Mouse (Mus musculus): ENCODE measurements at regions not wholly inside any gene's neighbourhood (a gene's known extent, or its start where the extent isn't known, plus 50 kb on each side); places are given as distances from the start of the nearest gene placed in this dataset.
"Not testable (repeated sequence)": the region's sequence is repeated elsewhere in the genome, so short reads cannot be mapped to it uniquely, and the experiment has no call there.

DNA sequence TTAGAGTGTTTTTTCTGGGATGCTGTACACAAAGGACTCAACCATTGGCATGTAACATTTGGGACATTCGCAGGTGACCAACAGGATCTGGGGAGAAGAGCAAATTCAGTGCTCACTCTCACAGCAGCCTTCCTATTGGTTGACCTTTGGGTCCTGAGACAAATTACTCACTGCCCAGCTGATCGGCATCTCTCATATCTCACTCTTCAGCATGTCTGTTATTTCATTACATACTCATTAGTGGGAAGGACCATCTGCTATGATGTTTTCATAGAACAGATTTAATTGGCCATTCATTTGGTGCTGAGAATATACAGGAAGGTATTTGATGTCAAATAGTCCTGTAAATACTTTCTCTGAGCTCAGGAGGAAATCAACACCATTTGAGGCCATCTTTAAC, 170.5 kb upstream of the Pmfbp1 start:
- no peak overlapping the region for H3K4me3 ChIP-seq
- ATAC-seq (ENCODE audit: borderline replicate concordance, extremely low read depth, low FRiP score, low TSS enrichment): no peak
- H3K27me3 ChIP-seq: no peaks in the 10 kb centered on the region
- 84% methylated on average over 2 of the region's 2 CpGs for WGBS
- H3K27ac ChIP-seq: no peak overlapping the region
- no peak overlapping the region for H3K4me2 ChIP-seq
- no peak overlapping the region for H3K9ac ChIP-seq
- H3K9me3 ChIP-seq: no peaks in the 10 kb centered on the region
- H3K36me3 ChIP-seq: no peaks in the 10 kb centered on the region
- no peaks in the 10 kb centered on the region for H3K4me1 ChIP-seq

DNA sequence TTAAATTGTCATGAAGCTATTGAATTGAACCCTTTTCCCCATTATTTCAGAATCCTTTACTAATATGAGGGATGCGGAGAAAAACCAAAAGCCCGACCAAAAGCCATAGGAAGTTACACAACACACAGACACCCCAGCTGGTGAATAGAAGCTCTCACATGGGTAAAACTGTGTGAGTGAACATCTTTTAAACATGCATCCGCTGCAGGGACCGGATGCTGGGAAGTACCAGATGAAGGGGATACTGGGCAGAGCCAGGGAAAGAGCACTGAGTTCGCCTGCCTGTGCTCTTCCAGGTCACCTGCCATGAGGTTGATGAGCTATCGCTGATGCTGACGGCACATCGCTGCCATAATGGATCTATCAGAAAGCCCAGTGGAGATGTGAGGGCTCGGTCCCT, 169.6 kb upstream of the Pmfbp1 start:
- ATAC-seq (ENCODE audit: borderline replicate concordance, extremely low read depth, low FRiP score, low TSS enrichment): no peak
- Histone ChIP-seq H3K27me3 (no peaks in the 10 kb centered on the region), H3K27ac (no peak overlapping the region), H3K9ac (no peak overlapping the region), H3K4me1 (no peaks in the 10 kb centered on the region), H3K4me3 (no peak overlapping the region), H3K9me3 (no peaks in the 10 kb centered on the region), H3K36me3 (no peaks in the 10 kb centered on the region), H3K4me2 (no peak overlapping the region)
- 86% methylated on average over 9 of the region's 9 CpGs for WGBS

DNA sequence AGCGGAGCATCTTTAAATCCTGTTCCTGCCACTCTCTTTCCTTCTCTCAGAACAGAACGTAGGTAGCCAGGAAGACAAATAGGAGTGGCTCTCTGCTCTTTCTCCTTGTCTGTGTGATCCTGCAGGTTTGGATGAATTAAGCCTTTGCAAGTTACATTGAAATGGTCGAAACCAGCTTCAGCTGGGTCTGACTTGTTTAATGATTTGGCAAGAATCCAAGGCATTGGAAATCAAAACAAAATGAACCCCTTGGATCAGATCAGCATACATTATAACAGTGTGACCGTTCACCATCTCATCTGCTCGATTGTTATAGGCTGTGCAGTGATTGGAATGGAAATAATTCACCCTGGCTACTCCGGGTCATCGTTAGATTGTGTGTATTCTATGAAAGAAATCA, 157.6 kb upstream of the Pmfbp1 start:
- no peak for ATAC-seq (ENCODE audit: borderline replicate concordance, extremely low read depth, low FRiP score, low TSS enrichment)
- Histone ChIP-seq H3K27me3 (no peaks in the 10 kb centered on the region; the same call in 1 of the 2 replicates), H3K4me3 (no peak overlapping the region), H3K9ac (no peak overlapping the region), H3K4me2 (no peak overlapping the region), H3K36me3 (no peaks in the 10 kb centered on the region), H3K9me3 (no peaks in the 10 kb centered on the region), H3K4me1 (no peaks in the 10 kb centered on the region), H3K27ac (no peak overlapping the region)
- WGBS: 36% methylated on average over 7 of the region's 7 CpGs

DNA sequence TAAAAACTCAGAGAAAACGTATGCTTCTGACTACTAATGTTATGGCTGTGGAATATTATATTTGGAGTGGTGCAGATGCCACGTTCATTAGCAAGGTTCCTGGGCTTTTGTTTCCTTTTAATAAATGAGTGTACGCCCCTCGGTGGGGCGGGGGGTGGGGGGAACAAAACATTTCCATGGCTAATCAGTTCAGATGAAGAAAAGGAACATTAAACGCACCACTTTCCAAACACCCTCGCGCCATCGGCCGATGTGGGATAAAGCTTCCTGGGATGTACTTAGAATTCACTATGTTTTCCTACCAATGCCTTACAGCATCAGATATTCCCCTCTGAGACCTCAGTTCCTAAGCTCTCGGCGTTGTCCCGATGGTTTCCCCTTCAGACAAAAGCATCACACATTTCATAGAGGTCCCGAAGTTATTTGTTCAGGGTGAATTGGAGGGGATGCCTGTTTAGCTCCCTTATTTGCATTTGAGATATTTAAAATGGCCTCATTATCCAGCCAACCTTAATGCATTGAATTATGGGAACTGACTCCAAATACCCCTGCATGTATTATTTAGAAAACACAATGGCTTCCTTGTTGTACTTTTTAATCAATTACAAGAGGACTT, 155.5 kb upstream of the Pmfbp1 start:
- 86% methylated on average over 14 of the region's 14 CpGs for WGBS
- no peaks in the 10 kb centered on the region; the same call in 1 of the 2 replicates for H3K27me3 ChIP-seq
- no peak overlapping the region for H3K4me3 ChIP-seq
- H3K9me3 ChIP-seq: no peaks in the 10 kb centered on the region
- H3K27ac ChIP-seq: no peak overlapping the region
- no peak overlapping the region for H3K9ac ChIP-seq
- no peaks in the 10 kb centered on the region for H3K36me3 ChIP-seq
- no peak for ATAC-seq (ENCODE audit: borderline replicate concordance, extremely low read depth, low FRiP score, low TSS enrichment)
- H3K4me1 ChIP-seq: no peaks in the 10 kb centered on the region
- no peak overlapping the region for H3K4me2 ChIP-seq

DNA sequence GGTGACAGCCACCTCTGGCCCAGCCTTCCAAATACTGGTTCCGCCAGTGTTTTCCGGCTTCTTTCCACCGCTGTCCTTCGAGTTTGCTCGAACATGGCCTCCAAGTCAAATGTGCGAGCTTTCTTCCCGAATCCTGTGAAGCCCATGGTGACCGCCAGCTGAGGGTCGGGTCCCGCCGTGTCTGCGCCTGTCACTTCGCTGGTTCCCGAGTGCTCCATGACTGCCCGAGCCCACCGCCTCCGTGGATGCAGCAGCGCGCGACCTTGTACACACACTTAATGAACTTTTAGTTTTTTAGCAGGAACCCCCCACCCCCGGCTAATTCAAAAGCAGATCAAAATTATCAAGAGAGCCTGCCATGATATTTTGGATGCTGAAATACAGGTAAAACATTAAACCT, 153.2 kb upstream of the Pmfbp1 start:
- not testable (repeated sequence) for ATAC-seq (ENCODE audit: borderline replicate concordance, extremely low read depth, low FRiP score, low TSS enrichment); H3K27me3 ChIP-seq; H3K4me1 ChIP-seq; H3K4me3 ChIP-seq; H3K9me3 ChIP-seq; H3K9ac ChIP-seq; H3K36me3 ChIP-seq; H3K4me2 ChIP-seq; H3K27ac ChIP-seq
- WGBS: 90% methylated on average over 21 of the region's 21 CpGs

DNA sequence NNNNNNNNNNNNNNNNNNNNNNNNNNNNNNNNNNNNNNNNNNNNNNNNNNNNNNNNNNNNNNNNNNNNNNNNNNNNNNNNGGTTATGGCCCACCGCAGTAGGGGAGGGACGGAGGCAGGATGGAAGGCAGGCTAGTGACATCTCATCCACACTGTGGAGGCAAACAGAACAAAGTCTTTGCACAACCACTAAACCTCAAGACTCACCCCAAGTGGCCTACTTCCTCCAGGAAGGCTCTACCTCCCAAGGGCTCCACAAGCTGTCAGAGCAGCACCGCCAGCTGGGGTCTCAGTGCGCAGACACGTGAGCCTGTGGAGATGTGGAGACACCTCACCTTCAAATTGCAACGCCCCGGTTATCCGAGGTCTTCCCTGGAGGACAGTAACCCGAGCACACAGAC, 138.7 kb upstream of the Pmfbp1 start:
- Histone ChIP-seq H3K4me3 (no peak overlapping the region), H3K27me3 (peaks cover 6% of the 10 kb centered on the region; the same call in 1 of the 2 replicates), H3K9ac (no peak overlapping the region), H3K4me1 (peaks cover 7% of the 10 kb centered on the region; the same call in 1 of the 2 replicates), H3K9me3 (no peaks in the 10 kb centered on the region), H3K27ac (no peak overlapping the region), H3K4me2 (no peak overlapping the region), H3K36me3 (no peaks in the 10 kb centered on the region)
- WGBS: 79% methylated on average over 9 of the region's 9 CpGs
- no peak for ATAC-seq (ENCODE audit: borderline replicate concordance, extremely low read depth, low FRiP score, low TSS enrichment)

DNA sequence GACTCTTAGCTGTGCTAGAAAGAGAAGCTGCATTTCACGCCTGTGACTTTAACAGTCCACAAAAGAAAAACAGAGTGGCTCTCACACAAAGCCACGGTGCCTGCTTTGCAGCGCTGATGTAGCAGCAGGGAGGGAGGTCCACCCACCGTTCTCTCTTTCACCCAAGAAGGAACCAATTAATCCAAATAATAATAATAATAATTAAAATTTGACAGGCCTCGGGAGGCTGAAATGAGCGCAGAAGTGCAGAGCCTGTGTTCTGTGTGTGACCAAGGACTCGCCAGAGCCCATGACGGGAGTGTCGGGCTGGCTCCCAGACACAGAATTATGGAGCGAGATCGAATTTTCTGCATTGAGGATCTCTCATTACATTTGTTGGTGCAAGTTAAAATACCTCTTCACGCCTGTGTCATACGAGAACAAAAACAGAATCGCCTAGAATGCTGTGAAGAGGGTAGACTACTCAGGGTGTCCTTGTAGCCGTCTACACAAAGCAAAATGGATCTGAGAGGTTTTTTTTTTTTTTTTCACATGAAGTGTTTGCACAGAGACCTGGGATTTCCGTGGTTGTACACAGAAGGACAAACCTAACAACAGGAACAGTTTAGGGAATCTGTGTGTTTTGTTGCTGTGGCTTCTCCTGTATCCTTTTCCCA, 134.3 kb upstream of the Pmfbp1 start:
- no peaks in the 10 kb centered on the region for H3K36me3 ChIP-seq
- peak overlapping the region; percentile 63 for H3K4me2 ChIP-seq
- no peaks in the 10 kb centered on the region for H3K9me3 ChIP-seq
- ATAC-seq (ENCODE audit: borderline replicate concordance, extremely low read depth, low FRiP score, low TSS enrichment): no peak
- no peak overlapping the region for H3K27ac ChIP-seq
- peaks cover 12% of the 10 kb centered on the region; the same call in 1 of the 2 replicates for H3K27me3 ChIP-seq
- peaks cover 6% of the 10 kb centered on the region; the same call in 1 of the 2 replicates for H3K4me1 ChIP-seq
- 13% methylated on average over 16 of the region's 16 CpGs for WGBS
- no peak overlapping the region for H3K9ac ChIP-seq
- H3K4me3 ChIP-seq: peak overlapping the region; percentile 30

DNA sequence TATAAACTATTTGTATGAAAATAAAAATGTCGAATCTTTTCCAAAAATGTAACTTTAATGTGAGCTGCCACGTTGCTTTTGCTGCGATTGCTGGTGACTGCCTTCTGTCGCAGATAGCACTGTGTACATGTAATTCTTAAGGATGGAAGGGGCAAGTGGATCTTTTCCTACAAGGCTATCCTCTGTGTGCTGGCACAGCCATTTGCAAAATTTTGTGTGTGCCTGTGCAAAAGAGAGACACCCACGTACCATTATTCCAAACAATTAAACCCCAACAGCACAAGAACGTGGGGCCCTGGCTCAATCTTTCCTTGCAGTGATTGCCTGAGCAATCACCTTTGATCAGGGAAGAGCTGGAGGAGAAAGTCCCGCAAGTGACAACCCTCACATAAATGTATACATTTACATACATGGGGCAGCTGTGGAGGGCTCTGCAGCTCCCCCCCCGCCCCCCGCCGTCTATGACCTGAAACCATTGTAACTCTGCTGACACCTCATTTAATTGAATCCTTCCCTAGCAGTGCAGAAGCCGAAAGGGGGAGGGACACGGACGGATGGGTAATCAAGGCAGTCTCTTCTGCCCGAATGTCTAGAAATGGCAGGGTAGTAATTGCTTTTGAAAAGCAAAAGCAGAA, 133.6 kb upstream of the Pmfbp1 start:
- no peak overlapping the region for H3K9ac ChIP-seq

DNA sequence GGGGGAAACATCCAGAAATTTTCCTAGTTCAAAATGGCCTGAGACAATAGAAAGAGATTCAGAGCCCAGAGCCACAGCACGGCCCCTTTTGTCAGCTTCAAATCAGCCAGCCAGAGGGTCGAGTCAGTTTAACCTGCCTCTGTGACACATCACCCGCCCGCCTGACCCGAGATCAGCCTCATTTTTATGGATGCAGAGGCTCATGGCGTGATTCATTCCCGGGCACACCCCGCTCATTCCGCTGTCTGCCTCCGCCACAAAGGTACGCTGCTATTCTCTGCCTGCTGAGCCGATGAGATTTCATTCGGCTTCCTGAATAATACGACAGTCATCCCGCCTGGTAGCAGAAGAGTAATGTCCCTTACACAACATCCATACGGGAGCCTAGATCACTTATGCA, 132.9 kb upstream of the Pmfbp1 start:
- Histone ChIP-seq H3K4me1 (peaks cover 6% of the 10 kb centered on the region; the same call in 1 of the 2 replicates), H3K27me3 (peaks cover 12% of the 10 kb centered on the region; the same call in 1 of the 2 replicates), H3K4me3 (peak overlapping the region; percentile 30), H3K9ac (0 out of 2 replicates have a peak overlapping the region, but pooled peaks have one; percentile 11), H3K36me3 (no peaks in the 10 kb centered on the region), H3K4me2 (peak overlapping the region; percentile 63), H3K9me3 (no peaks in the 10 kb centered on the region), H3K27ac (no peak overlapping the region)
- ATAC-seq (ENCODE audit: borderline replicate concordance, extremely low read depth, low FRiP score, low TSS enrichment): no peak
- WGBS: 18% methylated on average over 16 of the region's 16 CpGs

More for the DNA sequence above, 133.6 kb upstream of the Pmfbp1 start:
- Histone ChIP-seq H3K9me3 (no peaks in the 10 kb centered on the region), H3K4me1 (peaks cover 6% of the 10 kb centered on the region; the same call in 1 of the 2 replicates), H3K36me3 (no peaks in the 10 kb centered on the region), H3K27ac (no peak overlapping the region), H3K4me3 (peak overlapping the region; percentile 30), H3K4me2 (peak overlapping the region; percentile 63), H3K27me3 (peaks cover 12% of the 10 kb centered on the region; the same call in 1 of the 2 replicates)
- no peak for ATAC-seq (ENCODE audit: borderline replicate concordance, extremely low read depth, low FRiP score, low TSS enrichment)
- WGBS: 13% methylated on average over 14 of the region's 14 CpGs

DNA sequence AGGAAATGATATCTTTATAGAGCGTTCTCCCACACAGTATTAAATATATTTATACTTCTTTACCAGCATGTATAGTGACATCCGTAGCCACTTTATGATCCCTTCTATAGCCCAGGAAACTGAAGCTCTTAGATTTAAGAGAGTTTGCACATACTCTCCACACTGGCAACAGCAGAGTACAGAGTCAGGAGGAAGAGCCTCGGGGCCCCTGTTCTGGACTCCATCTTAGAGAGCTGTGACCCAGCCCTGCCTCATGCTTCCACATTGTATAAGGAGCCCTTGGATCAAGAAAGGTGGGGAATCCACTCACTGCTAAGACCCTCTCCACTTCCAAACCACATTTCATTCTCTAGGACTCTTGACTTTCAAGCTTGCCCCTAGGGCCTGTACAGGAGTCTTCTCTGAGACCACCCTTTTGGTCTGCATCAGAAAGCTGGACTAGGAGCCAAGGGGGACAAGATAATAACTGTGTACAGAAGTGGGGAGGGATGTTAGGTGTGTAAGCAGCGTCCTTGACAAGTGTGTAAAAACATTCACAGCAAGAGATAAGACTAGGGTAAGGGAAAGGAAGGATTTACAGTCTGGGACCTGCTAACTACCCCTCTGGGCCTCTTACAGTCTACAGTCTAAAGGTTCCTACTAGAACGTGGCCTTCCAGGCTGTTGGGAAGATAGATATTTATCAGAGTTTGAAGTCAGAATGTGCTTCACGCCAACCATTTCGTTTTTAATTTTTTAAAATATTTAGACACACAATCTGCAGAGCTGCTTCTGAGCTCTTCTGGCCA, 132.1 kb upstream of the Pmfbp1 start:
- H3K36me3 ChIP-seq: no peaks in the 10 kb centered on the region
- no peak overlapping the region for H3K9ac ChIP-seq
- H3K27ac ChIP-seq: no peak overlapping the region
- H3K27me3 ChIP-seq: peaks cover 12% of the 10 kb centered on the region; the same call in 1 of the 2 replicates
- H3K9me3 ChIP-seq: no peaks in the 10 kb centered on the region
- H3K4me1 ChIP-seq: peaks cover 6% of the 10 kb centered on the region; the same call in 1 of the 2 replicates
- ATAC-seq (ENCODE audit: borderline replicate concordance, extremely low read depth, low FRiP score, low TSS enrichment): no peak
- no peak overlapping the region for H3K4me2 ChIP-seq
- 55% methylated on average over 7 of the region's 7 CpGs for WGBS
- no peak overlapping the region for H3K4me3 ChIP-seq

DNA sequence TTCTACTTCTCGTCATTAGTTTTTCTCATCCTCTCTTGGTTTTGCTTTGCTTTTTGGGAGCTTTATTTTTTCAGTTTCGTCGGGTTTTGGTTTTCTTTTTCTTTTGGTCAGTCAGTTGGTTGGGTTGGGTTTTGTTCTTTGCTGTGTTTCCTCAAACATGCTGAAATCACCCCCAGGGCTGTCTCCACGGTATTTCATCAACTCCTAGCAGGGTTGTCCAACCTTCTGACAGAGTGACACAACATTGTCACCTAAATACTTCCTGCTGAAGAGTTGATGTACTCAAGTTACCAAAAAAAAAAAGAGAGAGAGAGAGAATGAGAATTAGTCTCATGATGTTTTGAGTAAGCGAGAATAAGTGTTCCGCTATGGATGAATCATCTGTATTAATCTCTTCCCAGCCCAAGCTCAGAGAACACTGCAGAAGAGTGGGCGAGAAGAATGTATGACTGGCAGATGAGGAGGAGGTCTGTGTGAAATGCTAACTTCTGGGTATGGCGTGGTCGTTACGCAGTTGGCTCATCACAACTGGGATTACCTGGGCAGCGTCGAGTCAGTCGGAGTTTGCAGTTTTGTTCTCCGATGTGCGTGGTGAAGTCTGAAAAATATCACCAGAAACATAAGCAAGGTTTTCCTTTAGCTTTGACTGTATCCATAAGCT, 130.5 kb upstream of the Pmfbp1 start:
- Histone ChIP-seq H3K27ac (no peak overlapping the region), H3K27me3 (peaks cover 12% of the 10 kb centered on the region; the same call in 1 of the 2 replicates), H3K4me2 (no peak overlapping the region), H3K9me3 (no peaks in the 10 kb centered on the region), H3K36me3 (no peaks in the 10 kb centered on the region), H3K4me3 (no peak overlapping the region), H3K4me1 (peaks cover 6% of the 10 kb centered on the region; the same call in 1 of the 2 replicates), H3K9ac (no peak overlapping the region)
- ATAC-seq (ENCODE audit: borderline replicate concordance, extremely low read depth, low FRiP score, low TSS enrichment): no peak
- WGBS: 86% methylated on average over 15 of the region's 15 CpGs
